ENCODE assay signal across 22 mouse cellular contexts in genomic region chr14:15048186-15048585, GRCm38 (mm10).
"Had no signal": no experiment of that assay in that cellular context is flagged by ENCODE, and none has a peak within 500 bp of the region (broad histone marks: within the 10 kb centered on the region; RNA-seq: fewer than 3 reads in every experiment).

No protein-coding gene starts in this region.

- H3K36me3 ChIP-seq: heart, embryonic 10.5 days; heart, embryonic 12.5 days; hindbrain, embryonic 13.5 days; hindbrain, embryonic 15.5 days; kidney, embryonic 15.5 days; limb, embryonic 15.5 days; liver, embryonic 12.5 days had no signal

- H3K4me3 ChIP-seq: heart, embryonic 10.5 days; heart, embryonic 12.5 days; hindbrain, embryonic 13.5 days; hindbrain, embryonic 15.5 days; kidney, embryonic 15.5 days; limb, embryonic 15.5 days; liver, embryonic 12.5 days had no signal

- H3K9me3 ChIP-seq: heart, embryonic 10.5 days; heart, embryonic 12.5 days; hindbrain, embryonic 13.5 days; hindbrain, embryonic 15.5 days; kidney, embryonic 15.5 days; limb, embryonic 15.5 days; liver, embryonic 12.5 days had no signal

- H3K27ac ChIP-seq: heart, embryonic 10.5 days; hindbrain, embryonic 13.5 days; hindbrain, embryonic 15.5 days; hindbrain, postnatal 0 days; kidney, embryonic 15.5 days; kidney, postnatal 0 days; limb, embryonic 15.5 days; liver, embryonic 12.5 days had no signal

- H3K9ac ChIP-seq: heart, embryonic 12.5 days; hindbrain, embryonic 13.5 days; hindbrain, embryonic 15.5 days; kidney, embryonic 15.5 days; limb, embryonic 15.5 days; liver, embryonic 12.5 days had no signal

- DNase-seq: gastrocnemius, postnatal 14 days; heart, adult 18-20 months; heart, postnatal 14 days; heart, postnatal 36 days; kidney, adult 11 months; kidney, adult 2 months; kidney, adult 9 months; kidney, postnatal 14 days; kidney, postnatal 36 days; layer of hippocampus, adult 9-11 months; layer of hippocampus, postnatal 36 days; left cerebral cortex, postnatal 4 days had no signal

- ATAC-seq: hindbrain, postnatal 0 days; intestine, embryonic 16.5 days; liver, embryonic 12.5 days had no signal

- H3K4me1 ChIP-seq: heart, embryonic 10.5 days; heart, embryonic 12.5 days; hindbrain, embryonic 13.5 days; hindbrain, embryonic 15.5 days; kidney, embryonic 15.5 days; limb, embryonic 15.5 days; liver, embryonic 12.5 days had no signal

- H3K4me2 ChIP-seq: heart, embryonic 12.5 days; hindbrain, embryonic 13.5 days; hindbrain, embryonic 15.5 days; kidney, embryonic 15.5 days; limb, embryonic 15.5 days; liver, embryonic 12.5 days had no signal

- H3K27me3 ChIP-seq: heart, embryonic 12.5 days; hindbrain, embryonic 13.5 days; hindbrain, embryonic 15.5 days; kidney, embryonic 15.5 days; limb, embryonic 15.5 days; liver, embryonic 12.5 days had no signal
